Mouse (Mus musculus) thymus, postnatal 10 days (tissue): Measurements from ENCODE around the gene Map3k5.

Experiments
- DNase-seq, 2 experiments: peaks; one replicate each; pipeline ENCODE4 v3.0.0; 2021; ENCODE audit warnings: low spot score in 2 of 2

Map3k5 gene

DNA sequence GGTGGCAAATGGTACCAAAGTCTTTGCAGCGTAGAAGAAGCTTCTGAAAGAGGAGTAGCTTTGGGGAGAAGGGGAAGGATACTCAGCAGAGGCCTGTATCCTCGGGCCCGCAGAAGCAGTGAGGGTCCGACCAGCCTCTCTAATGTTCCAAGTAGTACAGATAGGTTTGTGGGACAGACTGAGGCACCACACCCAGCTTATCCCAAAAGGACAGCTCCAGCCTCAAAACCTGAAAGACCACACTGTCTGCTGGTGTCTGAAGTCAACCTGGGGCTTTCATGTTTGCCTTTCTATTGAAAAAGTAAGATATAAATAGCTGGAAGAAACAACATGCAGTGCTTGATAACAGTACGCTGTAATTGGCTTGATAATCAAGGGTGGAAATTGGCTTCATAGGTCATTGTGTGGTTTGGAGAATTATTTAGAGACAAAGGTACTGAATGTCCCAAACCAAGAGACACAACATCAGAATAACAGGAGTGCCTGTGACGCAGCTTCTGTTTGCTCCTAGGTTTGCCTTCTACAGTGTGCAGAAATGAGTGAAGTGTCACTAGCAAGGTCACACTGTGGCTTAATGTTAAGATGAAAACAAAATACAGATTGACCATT is 256.0 kb downstream of the Map3k5 start:
- DNase-seq = no peak
